Mouse (Mus musculus): ENCODE measurements around the gene Per3.

Gene Per3

DNA sequence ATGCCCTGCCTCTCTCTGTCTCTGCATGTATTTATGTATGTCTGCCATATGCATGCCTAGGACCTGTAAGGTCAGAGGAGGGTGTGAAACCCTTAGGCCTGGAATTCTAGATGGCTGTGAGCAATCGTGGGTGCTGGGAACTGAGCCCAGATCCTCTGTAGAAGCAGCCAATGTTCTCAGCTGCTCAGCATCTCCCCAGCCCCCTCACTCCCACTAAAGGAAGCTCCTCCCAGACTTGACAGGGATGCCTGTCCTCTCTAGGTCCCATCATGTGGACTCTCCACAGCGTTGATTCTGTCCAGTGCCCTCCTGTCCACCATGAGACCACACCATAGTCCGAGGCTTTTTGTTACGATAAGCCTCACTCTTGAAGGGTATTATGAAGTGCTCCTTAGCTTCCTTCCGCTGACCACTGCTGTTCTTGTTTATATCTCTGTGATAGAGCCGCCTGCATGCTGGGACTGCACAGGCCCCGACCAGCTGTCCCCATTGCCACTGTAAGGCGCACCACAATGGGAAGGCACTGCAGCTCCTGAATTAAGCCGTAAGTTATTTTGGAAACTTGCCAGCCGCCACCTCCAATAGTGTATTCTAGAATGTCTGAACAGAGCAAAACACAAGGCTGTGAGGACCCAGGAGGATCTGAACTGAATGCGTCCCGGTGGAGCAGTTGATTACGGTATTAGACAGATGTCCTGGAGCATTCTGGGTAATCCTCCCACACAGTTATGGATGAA is 87.9 kb downstream of the Per3 start:
- DNase-seq, result no peak
